Mouse (Mus musculus): ENCODE data around the gene Cntfr. TPM values are rescaled to one million over a fixed set of nuclear protein-coding genes. Genes with fewer than 3 reads are reported as not detected.
"Not testable (repeated sequence)": the region's sequence is repeated elsewhere in the genome, so short reads cannot be mapped to it uniquely, and the experiment has no call there.

The Cntfr gene
- polyA plus RNA-seq (2016; fragmentation: Nextera tagmentation; extraction: Ambion mirVana) = 32.8 and 36.4 TPM in 2 replicates

DNA sequence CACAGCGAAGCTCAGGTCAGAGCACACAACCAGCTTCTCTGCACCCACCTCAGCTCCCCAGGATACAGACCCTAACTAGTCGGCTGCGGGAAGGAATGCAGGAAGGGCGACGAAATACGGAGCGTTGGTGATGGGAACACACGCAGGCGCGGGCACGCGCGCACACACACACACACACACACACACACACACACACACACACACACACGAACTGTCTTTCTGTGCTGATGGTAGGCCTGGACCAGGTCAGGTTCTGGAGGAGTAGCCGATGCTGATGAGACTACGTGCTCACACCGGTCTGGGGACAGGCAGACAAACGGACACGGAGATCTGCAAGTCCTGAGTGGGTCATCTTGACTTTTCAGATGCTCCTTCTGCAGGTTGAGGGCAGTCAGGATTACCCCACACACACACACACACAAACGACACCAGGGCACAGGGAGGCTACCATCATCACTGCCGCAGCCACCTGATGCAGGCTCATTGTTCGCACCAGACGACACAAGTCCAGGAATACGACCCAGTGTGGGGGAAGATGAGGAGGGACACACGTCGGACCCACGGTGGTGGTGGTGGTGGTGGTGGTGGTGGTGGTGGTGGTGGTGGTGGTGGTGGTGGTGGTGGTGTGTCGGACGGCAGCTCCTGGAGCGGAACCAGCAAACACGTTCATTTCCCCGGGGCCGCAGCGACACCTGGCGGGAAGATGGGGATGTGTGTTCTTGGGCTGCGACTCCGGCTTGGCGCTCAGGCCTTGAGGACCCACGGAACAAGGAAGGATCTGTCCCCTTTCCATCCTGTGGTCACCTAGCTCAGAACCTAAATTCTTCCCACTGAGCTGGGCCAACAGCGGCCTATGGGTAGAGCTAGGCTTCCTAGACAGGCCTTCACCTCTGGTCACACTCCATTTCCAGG is at the start of gene Cntfr:
Gene Cntfr (minus strand): TSS at position 160 of the 912 bp plus-strand sequence.
- not testable (repeated sequence) for H3K4me3 ChIP-seq; ATAC-seq (ENCODE audit: low FRiP score, low read depth); H3K27ac ChIP-seq; H3K4me1 ChIP-seq; H3K9me3 ChIP-seq; H3K27me3 ChIP-seq (replicated peaks); H3K9ac ChIP-seq; H3K36me3 ChIP-seq
- H3K4me2 ChIP-seq (replicated peaks) = peak within 1 kb of the TSS; percentile 51
- WGBS = 16% methylated on average over 27 of the region's 40 CpGs

DNA sequence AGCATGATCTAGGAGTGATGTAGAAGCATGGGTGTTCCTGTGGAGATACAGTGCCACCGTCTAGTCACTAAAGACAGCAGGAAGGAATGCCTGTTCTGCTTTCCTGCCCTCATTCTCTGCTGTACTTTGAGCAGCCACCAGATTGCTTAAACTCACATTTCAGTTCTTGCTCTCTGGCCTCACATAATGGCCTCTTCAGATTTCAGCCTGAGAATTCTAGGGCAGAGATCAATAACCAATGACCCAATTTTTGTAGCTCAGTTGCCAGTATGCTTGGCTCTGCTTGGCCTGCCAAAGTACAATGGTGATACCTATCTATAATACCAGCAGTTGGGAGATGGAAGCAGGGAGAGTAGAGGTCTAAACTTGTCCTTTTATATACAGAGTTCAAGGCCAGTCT is 48.1 kb upstream of the Cntfr start:
- Histone ChIP-seq H3K4me1 (peaks cover 5% of the 10 kb centered on the region), H3K9ac (no peak overlapping the region), H3K4me2 (replicated peaks) (no peak overlapping the region), H3K27me3 (replicated peaks) (no peaks in the 10 kb centered on the region), H3K4me3 (no peak overlapping the region), H3K9me3 (peaks cover 17% of the 10 kb centered on the region), H3K27ac (no peak overlapping the region), H3K36me3 (no peaks in the 10 kb centered on the region)
- WGBS = 70% methylated on average over 1 of the region's 1 CpGs
- ATAC-seq (ENCODE audit: low FRiP score, low read depth) = no peak

DNA sequence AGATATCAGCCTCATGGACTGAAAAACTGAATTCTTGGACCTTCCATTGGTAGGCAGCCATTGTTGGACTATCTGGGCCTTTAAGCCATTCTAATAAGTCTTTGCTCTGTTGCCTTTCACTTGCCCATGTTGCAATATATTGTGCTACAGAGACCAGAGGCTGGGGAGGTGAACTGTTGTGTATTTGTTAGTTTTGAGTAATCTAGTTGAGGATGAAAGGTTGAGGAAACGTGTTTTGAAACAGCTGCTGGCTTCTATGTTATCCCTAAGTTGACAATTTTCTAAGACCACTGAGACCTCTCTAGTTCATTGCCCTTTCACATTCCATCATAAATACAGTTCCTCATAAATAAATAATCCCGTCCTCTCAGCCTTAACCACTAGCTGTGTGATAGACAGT is 47.2 kb upstream of the Cntfr start:
- 70% methylated on average over 2 of the region's 2 CpGs for WGBS

DNA sequence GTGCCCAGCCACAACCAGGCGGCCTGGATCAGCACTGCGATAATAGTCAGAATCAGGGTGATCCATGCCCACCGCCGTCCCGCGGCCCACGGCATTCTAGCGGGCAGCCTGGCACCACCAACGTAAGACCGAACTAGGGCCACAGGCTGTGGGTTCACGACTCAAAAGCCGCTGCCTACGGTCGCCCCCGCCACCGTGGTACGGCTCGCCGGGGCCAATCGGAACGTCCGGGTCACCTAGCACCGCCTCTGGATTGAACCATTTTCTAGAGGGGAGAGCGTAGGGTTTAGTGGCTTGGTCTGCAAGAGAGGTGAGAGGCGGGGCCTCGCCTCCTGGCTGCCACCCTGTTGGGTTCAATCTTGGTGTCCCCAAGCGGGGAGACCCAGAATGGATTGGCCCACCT is 44.3 kb upstream of the Cntfr start:
- peak overlapping the region; percentile 74 for H3K4me2 ChIP-seq (replicated peaks)
- peaks cover 7% of the 10 kb centered on the region for H3K9me3 ChIP-seq
- under 1% methylated on average over 27 of the region's 27 CpGs for WGBS
- peak overlapping the region; percentile 7; the same call in 1 of the 2 replicates for H3K27ac ChIP-seq
- ATAC-seq (ENCODE audit: low FRiP score, low read depth) = peak; percentile 95
- peaks cover 15% of the 10 kb centered on the region for H3K36me3 ChIP-seq
- no peaks in the 10 kb centered on the region for H3K27me3 ChIP-seq (replicated peaks)
- H3K4me3 ChIP-seq = peak overlapping the region; percentile 73
- peak overlapping the region; percentile 68 for H3K9ac ChIP-seq
- peaks cover 17% of the 10 kb centered on the region for H3K4me1 ChIP-seq

More for the DNA sequence above, 47.2 kb upstream of the Cntfr start:
- no peak overlapping the region for H3K9ac ChIP-seq
- no peak overlapping the region for H3K4me3 ChIP-seq
- H3K4me2 ChIP-seq (replicated peaks) = no peak overlapping the region
- H3K27me3 ChIP-seq (replicated peaks) = no peaks in the 10 kb centered on the region
- H3K9me3 ChIP-seq = peaks cover 17% of the 10 kb centered on the region
- H3K4me1 ChIP-seq = peaks cover 14% of the 10 kb centered on the region
- H3K36me3 ChIP-seq = peaks cover 3% of the 10 kb centered on the region
- no peak overlapping the region for H3K27ac ChIP-seq
- ATAC-seq (ENCODE audit: low FRiP score, low read depth) = no peak

DNA sequence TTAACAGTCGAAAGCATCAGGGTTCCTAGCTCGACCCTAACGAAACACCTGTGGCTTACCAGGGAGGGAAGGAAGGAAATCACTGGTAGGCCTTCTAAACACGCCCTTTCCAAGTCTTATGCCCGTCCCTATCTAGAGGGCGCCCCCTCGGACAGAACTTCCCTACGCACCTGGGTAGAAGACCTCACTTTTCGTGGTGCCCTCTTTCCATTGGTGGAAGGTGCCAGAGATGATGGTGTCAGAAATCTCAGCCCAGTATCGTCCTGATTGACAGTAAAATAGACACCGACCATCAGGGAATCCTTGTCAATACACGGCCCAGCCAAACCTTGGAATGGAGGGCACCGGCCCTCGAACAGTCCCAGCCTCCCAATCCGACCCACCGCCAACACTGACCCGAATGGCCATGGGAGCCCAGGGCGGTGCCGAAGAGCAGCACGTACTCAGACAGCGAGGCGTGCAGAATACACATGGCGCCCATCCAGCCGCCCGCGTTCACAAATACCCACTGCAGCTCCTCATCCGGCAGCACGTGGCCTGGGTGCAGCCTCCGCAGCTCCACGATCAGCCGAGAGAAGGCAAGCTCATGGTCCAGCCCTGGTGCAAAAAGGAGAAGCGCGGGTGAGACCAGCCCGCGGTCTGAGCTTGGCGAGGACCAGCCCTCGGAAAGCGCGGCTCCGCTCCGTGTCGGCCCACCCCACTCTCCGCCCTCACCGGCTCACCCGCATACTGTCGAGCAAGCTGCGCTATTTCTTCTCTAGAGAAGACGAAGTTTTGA is 43.7 kb upstream of the Cntfr start:
- Histone ChIP-seq H3K4me2 (replicated peaks) (peak overlapping the region; percentile 74), H3K9me3 (peaks cover 4% of the 10 kb centered on the region; the same call in 1 of the 2 replicates), H3K27ac (peak overlapping the region; percentile 7; the same call in 1 of the 2 replicates), H3K27me3 (replicated peaks) (no peaks in the 10 kb centered on the region), H3K36me3 (peaks cover 15% of the 10 kb centered on the region), H3K4me3 (peak overlapping the region; percentile 73), H3K9ac (peak overlapping the region; percentile 68), H3K4me1 (peaks cover 17% of the 10 kb centered on the region)
- ATAC-seq (ENCODE audit: low FRiP score, low read depth) = peak; percentile 78
- 1% methylated on average over 48 of the region's 48 CpGs for WGBS

DNA sequence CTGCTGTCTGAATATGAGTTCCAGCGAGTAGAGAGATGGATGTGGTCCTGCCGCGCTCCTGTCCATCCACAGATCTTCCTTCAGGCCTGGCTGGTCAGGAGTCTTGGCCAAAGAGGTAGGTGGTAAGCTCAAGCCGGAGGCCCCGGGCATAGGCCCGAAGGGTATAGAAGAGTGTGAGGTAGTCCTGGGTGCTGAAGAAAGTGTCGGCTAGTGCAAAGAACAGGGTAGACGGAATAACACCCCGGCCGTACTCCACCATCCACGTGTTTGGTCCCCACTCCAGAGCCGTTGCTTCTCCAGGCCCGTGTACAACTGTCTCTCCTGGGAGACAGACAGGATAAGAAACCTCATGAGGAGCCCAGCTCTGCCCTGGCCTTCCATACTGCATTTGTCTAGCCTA is 42.4 kb upstream of the Cntfr start:
- H3K9ac ChIP-seq = no peak overlapping the region
- peaks cover 15% of the 10 kb centered on the region for H3K36me3 ChIP-seq
- ATAC-seq (ENCODE audit: low FRiP score, low read depth) = no peak
- peaks cover 17% of the 10 kb centered on the region for H3K4me1 ChIP-seq
- H3K4me2 ChIP-seq (replicated peaks) = peak overlapping the region; percentile 74
- H3K4me3 ChIP-seq = no peak overlapping the region
- 94% methylated on average over 13 of the region's 13 CpGs for WGBS
- H3K27ac ChIP-seq = no peak overlapping the region
- no peaks in the 10 kb centered on the region for H3K27me3 ChIP-seq (replicated peaks)
- H3K9me3 ChIP-seq = 0 out of 2 replicates have a peak, but pooled peaks cover 6% of the 10 kb centered on the region

DNA sequence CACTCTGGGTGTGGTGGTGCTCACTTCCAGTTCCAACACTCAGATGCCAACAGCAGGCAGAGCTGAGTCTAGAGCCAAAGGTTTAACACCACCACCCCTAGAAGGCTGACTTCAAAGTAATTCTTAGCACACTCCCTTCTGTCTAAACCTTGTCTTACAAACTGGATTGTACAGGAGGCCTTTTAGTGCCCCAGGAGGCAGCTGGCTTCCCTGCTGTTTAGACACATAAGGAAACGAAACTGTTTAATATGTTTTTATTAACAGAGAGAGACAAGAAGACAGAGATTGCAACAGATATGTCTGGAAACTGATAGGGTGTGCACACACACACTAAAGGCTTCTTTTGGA is 41.3 kb upstream of the Cntfr start:
- H3K27me3 ChIP-seq (replicated peaks) = 0 out of 2 replicates have a peak, but pooled peaks cover 5% of the 10 kb centered on the region
- 0 out of 2 replicates have a peak, but pooled peaks cover 6% of the 10 kb centered on the region for H3K9me3 ChIP-seq
- H3K27ac ChIP-seq = no peak overlapping the region
- peaks cover 15% of the 10 kb centered on the region for H3K36me3 ChIP-seq
- H3K4me3 ChIP-seq = no peak overlapping the region
- ATAC-seq (ENCODE audit: low FRiP score, low read depth) = no peak
- WGBS = 52% methylated on average over 1 of the region's 1 CpGs
- H3K9ac ChIP-seq = no peak overlapping the region
- H3K4me1 ChIP-seq = peaks cover 17% of the 10 kb centered on the region
- no peak overlapping the region for H3K4me2 ChIP-seq (replicated peaks)

DNA sequence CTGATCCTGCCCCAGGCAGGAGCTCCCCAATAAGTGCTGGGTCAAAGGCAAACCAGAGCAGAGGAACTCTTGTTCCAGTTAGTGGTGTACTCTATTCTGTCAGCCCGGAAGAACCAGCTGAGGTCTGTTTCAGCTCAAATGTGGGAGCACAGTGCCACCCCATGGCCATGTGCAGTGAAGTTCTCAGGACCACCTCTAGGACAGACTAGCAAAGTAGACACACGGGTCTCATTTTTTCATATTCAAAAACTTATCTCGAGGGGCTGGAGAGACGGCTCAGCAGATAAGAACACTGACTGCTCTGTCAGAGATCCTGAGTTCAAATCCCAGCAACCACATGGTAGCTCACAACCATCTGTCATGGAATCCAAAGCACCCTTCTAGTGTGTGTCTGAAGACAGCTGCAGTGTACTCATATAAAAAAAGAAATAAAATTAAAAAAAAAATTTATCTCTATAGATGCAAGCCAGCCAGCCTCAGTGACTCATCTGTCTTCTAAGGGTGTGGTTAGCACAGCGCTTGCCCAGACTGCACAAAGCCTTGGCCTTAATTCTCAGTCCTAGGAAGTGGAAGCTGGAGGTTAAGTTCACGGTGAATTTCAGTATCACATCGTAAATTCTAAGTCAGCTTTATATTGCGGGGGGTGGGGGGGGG is 40.8 kb upstream of the Cntfr start:
- peaks cover 15% of the 10 kb centered on the region for H3K36me3 ChIP-seq
- H3K27ac ChIP-seq = no peak overlapping the region
- no peak overlapping the region for H3K4me3 ChIP-seq
- H3K9me3 ChIP-seq = 0 out of 2 replicates have a peak, but pooled peaks cover 6% of the 10 kb centered on the region
- H3K27me3 ChIP-seq (replicated peaks) = peaks cover 9% of the 10 kb centered on the region
- 41% methylated on average over 8 of the region's 8 CpGs for WGBS
- H3K4me2 ChIP-seq (replicated peaks) = no peak overlapping the region
- H3K9ac ChIP-seq = no peak overlapping the region
- 0 out of 2 replicates have a peak, but pooled peaks have one; percentile 38 for ATAC-seq (ENCODE audit: low FRiP score, low read depth)
- peaks cover 17% of the 10 kb centered on the region for H3K4me1 ChIP-seq

DNA sequence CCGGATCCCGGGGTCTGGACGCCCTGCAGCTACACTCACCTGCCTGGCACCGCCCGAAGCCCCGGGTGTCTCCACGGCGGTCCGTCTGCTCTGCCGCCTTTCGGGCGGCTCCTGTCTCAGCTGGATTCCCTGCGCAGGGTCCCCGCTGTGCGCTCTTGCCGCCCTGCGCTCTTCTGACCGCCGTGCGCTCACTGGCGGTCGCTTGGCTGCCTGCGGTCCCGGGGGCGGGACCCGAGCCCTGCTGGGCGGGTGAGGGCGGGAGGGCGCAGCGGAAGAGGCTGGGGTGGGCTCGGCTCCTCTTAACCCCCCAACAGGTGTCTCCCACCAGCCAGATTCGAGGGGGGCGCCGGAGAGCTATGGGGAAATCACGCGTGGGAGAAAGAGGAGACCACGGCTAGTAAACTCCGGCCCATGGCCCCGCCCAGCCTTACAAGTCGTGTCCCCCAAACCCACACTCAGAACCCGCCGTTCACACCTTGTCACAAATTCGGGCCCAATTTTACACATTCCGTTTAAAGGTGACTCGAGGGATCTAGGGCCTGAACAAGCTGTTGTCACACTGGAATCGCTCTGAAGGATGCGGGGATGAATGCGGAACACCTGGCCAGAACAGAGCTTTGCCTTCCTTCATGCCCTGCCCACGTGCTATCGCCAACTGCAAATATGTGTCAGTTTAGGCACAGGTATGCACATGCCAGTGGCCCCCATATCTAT is 34.3 kb upstream of the Cntfr start, which contains the start of gene Arid3c:
Gene Arid3c (minus strand): TSS at position 91 of the 714 bp plus-strand sequence.
- Histone ChIP-seq H3K27me3 (replicated peaks) (peaks cover 69% of the 10 kb centered on the region), H3K4me1 (peaks cover 24% of the 10 kb centered on the region), H3K27ac (no peak within 1 kb of the TSS), H3K4me3 (peak within 1 kb of the TSS; percentile 33), H3K9me3 (0 out of 2 replicates have a peak, but pooled peaks cover 6% of the 10 kb centered on the region), H3K36me3 (no peaks in the 10 kb centered on the region), H3K4me2 (replicated peaks) (peak within 1 kb of the TSS; percentile 75), H3K9ac (peak within 1 kb of the TSS; percentile 44)
- 1% methylated on average over 50 of the region's 50 CpGs for WGBS
- no peak for ATAC-seq (ENCODE audit: low FRiP score, low read depth)

DNA sequence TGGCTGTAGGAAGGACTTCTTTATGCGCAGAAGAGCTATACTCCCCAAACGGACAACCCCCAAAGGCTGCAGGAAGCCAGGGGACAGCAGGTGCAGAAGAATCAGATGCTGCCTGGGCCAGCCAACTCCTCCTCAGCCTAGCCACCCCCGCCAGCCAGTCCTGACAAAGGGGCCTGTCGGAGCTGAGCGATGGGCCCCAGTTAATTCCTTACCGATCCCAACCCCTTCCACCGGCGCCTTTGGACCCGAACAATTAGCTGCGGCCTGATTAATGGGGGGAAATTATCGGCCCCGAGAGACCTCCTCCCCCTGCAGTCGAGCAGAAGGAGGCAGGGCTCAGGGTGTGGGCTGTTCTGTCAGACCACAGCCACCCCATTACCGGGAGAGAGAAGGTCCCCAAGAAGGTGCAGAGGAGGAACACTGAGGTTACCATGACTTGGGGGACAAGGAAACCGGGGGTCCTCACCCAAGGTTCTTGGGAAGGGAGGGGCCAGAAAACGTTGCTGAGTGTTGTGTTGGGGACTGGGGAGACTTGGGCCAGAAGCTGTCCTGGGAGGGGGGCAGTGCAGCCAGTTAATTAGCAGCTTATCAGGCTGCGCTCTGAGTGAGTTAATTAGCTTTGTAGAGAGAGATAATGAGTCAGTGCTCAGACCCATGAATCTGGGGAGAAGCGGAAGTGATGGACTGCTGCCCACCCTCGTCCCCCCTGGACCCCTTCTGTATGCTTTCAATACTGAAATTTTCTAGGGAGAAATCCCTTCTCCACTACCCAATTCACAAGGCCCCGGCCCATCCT is 30.1 kb upstream of the Cntfr start:
- WGBS = 9% methylated on average over 20 of the region's 20 CpGs
- 0 out of 2 replicates have a peak overlapping the region, but pooled peaks have one; percentile 46 for H3K27ac ChIP-seq
- peaks cover 79% of the 10 kb centered on the region for H3K27me3 ChIP-seq (replicated peaks)
- no peaks in the 10 kb centered on the region for H3K36me3 ChIP-seq
- ATAC-seq (ENCODE audit: low FRiP score, low read depth) = peak; percentile 48
- peaks cover 39% of the 10 kb centered on the region for H3K4me1 ChIP-seq
- H3K4me3 ChIP-seq = no peak overlapping the region
- peak overlapping the region; percentile 46 for H3K4me2 ChIP-seq (replicated peaks)
- peak overlapping the region; percentile 26; the same call in 1 of the 2 replicates for H3K9ac ChIP-seq
- no peaks in the 10 kb centered on the region for H3K9me3 ChIP-seq

Data from neural tube, embryonic 12.5 days (tissue).